Mouse (Mus musculus) liver, adult 2 months (tissue): Measurements from ENCODE around the gene Cib3.

Experiments used
- CTCF ChIP-seq: fragments of 200-500 bp; IDR thresholded peaks from 2 replicates; pipeline ENCODE4 v1.5.1; 2011; ENCODE audit warnings: low read depth, low read length, control low read depth
- POLR2A ChIP-seq: fragments of 200-500 bp; IDR thresholded peaks from 2 replicates; pipeline ENCODE4 v1.6.1; 2011; ENCODE audit warnings: low read length, control low read depth; ENCODE audit not compliant: insufficient read depth; ENCODE audit errors: extremely low read depth

DNA sequence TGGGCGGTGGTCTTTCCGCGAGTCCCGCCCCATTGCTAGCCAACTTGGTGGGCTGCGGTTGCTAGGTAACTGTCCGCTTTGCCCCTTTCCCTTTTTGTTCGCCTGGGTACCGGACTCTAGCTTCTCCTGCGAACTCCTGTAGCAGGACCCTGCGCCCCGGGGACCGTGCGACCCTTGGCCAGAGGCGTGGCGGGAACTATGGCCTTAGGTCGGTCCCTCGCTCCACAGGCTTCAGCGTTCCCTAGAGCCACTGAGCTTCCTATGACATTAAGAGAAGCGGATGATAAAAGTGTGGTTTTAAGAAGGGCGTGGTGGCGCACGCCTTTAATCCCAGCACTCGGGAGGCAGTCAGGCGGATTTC is 27.7 kb upstream of the Cib3 start:
- TF ChIP-seq POLR2A (no peak), CTCF (no peak)
